Mouse (Mus musculus): Measurements from ENCODE around the gene Gnai2.

- TF ChIP-seq CTCF (IDR thresholded peaks at IDR 0.05; ENCODE audit: low read depth) (no peak), EP300 (IDR thresholded peaks at IDR 0.05; ENCODE audit: low read depth) (no peak)
Measured at GRCm38 (mm10) chr9:107679501-107679900, 44.3 kb upstream of the Gnai2 start, which contains the start of gene Gnat1.
